Mouse (Mus musculus): ENCODE measurements around the gene Alb.

- no peak for TF ChIP-seq POLR2A (IDR thresholded peaks at IDR 0.05; ENCODE audit: borderline replicate concordance, extremely low read depth, low read depth, low read length)
- TF ChIP-seq CTCF (IDR thresholded peaks at IDR 0.05; ENCODE audit: insufficient read depth, low read length): no peak
Observed at GRCm38 (mm10) chr5:90515561-90515960, 54.9 kb downstream of the Alb start.

Measured in lung, adult 2 months (tissue).